ENCODE assay signal across 7 mouse cellular contexts in genomic region chr8:106134751-106135571, GRCm38 (mm10). TPM values are rescaled to one million over a fixed set of nuclear protein-coding genes. Genes with fewer than 3 reads are reported as not detected.
DNase-seq lines count a peak whose midpoint lies in the region; ATAC-seq and TF ChIP-seq lines count a peak whose summit lies in the region.

No protein-coding gene starts in this region.

- H3K36me3 ChIP-seq in ES-E14 (ENCODE audit: control insufficient read depth, insufficient read depth, low read length, poor library complexity, severe bottlenecking): peaks cover 27% of the 10 kb centered on the region

- H3K27ac ChIP-seq in ES-E14 (ENCODE audit: insufficient read depth, low read depth, low read length, poor library complexity, severe bottlenecking): no peak overlapping the region

- peaks cover 0 to 31% of the 10 kb centered on the region in 2 experiments; a peak in 2 of 4 replicates for H3K4me1 ChIP-seq in ES-E14 (ENCODE audit: control insufficient read depth in 2 of 2, insufficient read depth in 2 of 2, low read length in 2 of 2, poor library complexity in 1 of 2)

- H3K4me3 ChIP-seq in ES-E14 (ENCODE audit: insufficient read depth in 1 of 2, low read depth in 1 of 2, low read length in 2 of 2, poor library complexity in 1 of 2, severe bottlenecking in 1 of 2): peak overlapping the region; percentile 81 to 94; a peak in 3 of 4 replicates

- H3K9me3 ChIP-seq in ES-E14 (ENCODE audit: control insufficient read depth, insufficient read depth, low read depth, low read length): no peaks in the 10 kb centered on the region

- no peak for DNase-seq in ES-E14 (ENCODE audit: low read depth, low spot score)
- peak; percentile 38 for DNase-seq in embryo, embryonic 9.5 days (ENCODE audit: extremely low spot score)
- peak; percentile 95 to 97 for DNase-seq in kidney, postnatal 36 days
- DNase-seq in lung, postnatal 36 days: peak; percentile 96
- DNase-seq in frontal cortex, postnatal 10 days (ENCODE audit: low spot score in 2 of 2): no peak
- DNase-seq in neural tube, embryonic 10.5 days (ENCODE audit: extremely low spot score, low spot score): no peak

- no peak overlapping the region for H3K9ac ChIP-seq in ES-E14 (ENCODE audit: insufficient read depth, low read depth, low read length, poor library complexity, severe bottlenecking)

- in situ Hi-C loops in ES-E14 (cut with MboI; ENCODE audit: low sequenced_read_pairs in 2 of 2, unreplicated experiment in 2 of 2): no loop called here

- no peak for ATAC-seq in megakaryocyte-erythroid progenitor cell, adult 5-6 weeks (replicated peaks; ENCODE audit: low FRiP score, low TSS enrichment, poor library complexity, severe bottlenecking)

TF ChIP-seq in ES-E14, 5 proteins besides CTCF, POLR2A, EP300 and RAD21:
- TF ChIP-seq MAFK (IDR thresholded peaks at IDR 0.05; ENCODE audit: insufficient read depth, low read depth, low read length) (no peak), ZC3H11A (IDR thresholded peaks at IDR 0.05; ENCODE audit: borderline replicate concordance, low read depth, low read length) (no peak), HCFC1 (IDR thresholded peaks at IDR 0.05; ENCODE audit: borderline replicate concordance, insufficient read depth, low read length) (no peak; the same call in 1 of the 2 replicates), ZNF384 (IDR thresholded peaks at IDR 0.05; ENCODE audit: low read depth, low read length) (no peak), CHD2 (IDR thresholded peaks at IDR 0.05; ENCODE audit: low read depth, low read length) (no peak)
TF ChIP-seq in ES-E14: peak in this region for 0.

RNA-seq across cellular contexts. Expression of gene Esrp2, which starts 1.8 kb away (rescaled TPM):
- 12.5 and 20.1 TPM in 2 replicates for total RNA-seq in ES-E14 (2012; rRNA removed)
- total RNA-seq in megakaryocyte-erythroid progenitor cell, adult 5-6 weeks (2014; fragmentation: Nextera tagmentation): 0.68 and 1.4 TPM in 2 replicates
- not detected in 2 replicates for total RNA-seq in megakaryocyte-erythroid progenitor cell, adult 5-6 weeks (2017)

RNA-seq across cellular contexts. Expression of gene Pla2g15, which starts 15.2 kb away (rescaled TPM):
- total RNA-seq in ES-E14 (2012; rRNA removed): 26.0 and 38.8 TPM in 2 replicates
- 2.7 and 3.2 TPM in 2 replicates for total RNA-seq in megakaryocyte-erythroid progenitor cell, adult 5-6 weeks (2014; fragmentation: Nextera tagmentation)
- 0.84 and 3.2 TPM in 2 replicates for total RNA-seq in megakaryocyte-erythroid progenitor cell, adult 5-6 weeks (2017)

RNA-seq across cellular contexts. Expression of gene Slc7a6, which starts 33.7 kb away (rescaled TPM):
- total RNA-seq in ES-E14 (2012; rRNA removed): 44.2 and 46.2 TPM in 2 replicates
- 2.6 and 4.2 TPM in 2 replicates for total RNA-seq in megakaryocyte-erythroid progenitor cell, adult 5-6 weeks (2014; fragmentation: Nextera tagmentation)
- total RNA-seq in megakaryocyte-erythroid progenitor cell, adult 5-6 weeks (2017): 5.1 and 6.7 TPM in 2 replicates

Comparison
In these comparisons a context has a peak if more than half of its experiments do, and no peak if none do; other contexts are left out.
1. DNase-seq: peak in embryo, embryonic 9.5 days (single experiment), kidney, postnatal 36 days (2 of 2) and lung, postnatal 36 days (single experiment); none in ES-E14 (single experiment), frontal cortex, postnatal 10 days (0 of 2) and neural tube, embryonic 10.5 days (single experiment).